In the genomic region with DNA sequence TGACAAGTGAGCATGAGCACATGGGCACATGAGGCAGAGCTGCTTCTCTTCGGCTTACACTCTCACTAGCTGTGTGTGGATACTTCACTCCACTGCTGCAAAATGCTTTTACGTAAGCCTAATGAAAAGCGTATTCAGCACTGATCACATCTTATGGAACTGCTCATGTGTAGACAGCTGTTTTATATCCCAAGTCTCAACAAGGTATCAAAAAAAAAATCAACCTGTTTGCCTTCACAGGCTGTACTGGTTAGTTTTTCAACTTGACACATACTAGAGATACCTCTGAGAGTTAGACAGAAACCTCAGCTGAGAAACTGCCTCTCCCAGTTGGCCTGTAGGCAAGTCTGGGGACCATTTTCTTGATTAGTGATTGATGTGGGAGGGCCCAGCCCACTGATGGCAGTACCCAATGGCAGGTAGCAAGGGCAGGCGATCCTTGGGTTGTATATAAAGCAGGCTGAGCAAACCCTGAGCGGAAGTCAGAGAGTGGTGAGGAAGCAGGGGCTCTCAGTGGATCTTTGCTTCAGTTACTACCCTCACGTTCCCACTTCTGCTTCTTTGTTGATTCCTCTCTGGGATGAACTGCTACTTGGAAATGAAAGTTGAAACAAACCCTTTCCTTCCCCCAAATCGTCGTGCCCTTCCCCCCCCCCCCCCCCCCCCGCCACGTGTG, we compare ENCODE assay signal across 11 mouse cellular contexts.
DNase-seq lines count a peak whose midpoint lies in the region; ATAC-seq and TF ChIP-seq lines count a peak whose summit lies in the region.
"Had no signal": no experiment of that assay in that cellular context is flagged by ENCODE, and none has a peak within 500 bp of the region (broad histone marks: within the 10 kb centered on the region; RNA-seq: fewer than 3 reads in every experiment).

No protein-coding gene starts in this region.

- DNase-seq in spleen, adult 2 months (ENCODE audit: low read depth in 1 of 2, low spot score in 2 of 2): peak; percentile 38 to 41
- DNase-seq in spleen, adult 12 weeks (ENCODE audit: low spot score): no peak
- peak; percentile 14 for DNase-seq in T-cell, adult 2 months (ENCODE audit: low spot score)
- no peak for DNase-seq in liver, embryonic 11.5 days (ENCODE audit: low spot score)
- DNase-seq in right cerebral cortex, postnatal 25 days: no peak
- DNase-seq: gastrocnemius, postnatal 25 days; layer of hippocampus, postnatal 36 days had no signal

- H3K4me2 ChIP-seq in liver, embryonic 11.5 days: peak overlapping the region; percentile 25; the same call in 1 of the 2 replicates
- H3K4me2 ChIP-seq in hindbrain, embryonic 13.5 days: no peak overlapping the region

- H3K4me1 ChIP-seq in spleen, adult 2 months (ENCODE audit: control insufficient read depth, insufficient read depth, insufficient read length): no peaks in the 10 kb centered on the region
- peaks cover 9% of the 10 kb centered on the region for H3K4me1 ChIP-seq in liver, embryonic 11.5 days (replicated peaks; ENCODE audit: control insufficient read depth, insufficient read depth, low read length)
- H3K4me1 ChIP-seq in hindbrain, embryonic 13.5 days (replicated peaks): peaks cover 16% of the 10 kb centered on the region

- H3K4me3 ChIP-seq in spleen, adult 2 months (ENCODE audit: extremely low read depth, insufficient read depth, insufficient read length): no peak overlapping the region
- H3K4me3 ChIP-seq in liver, embryonic 11.5 days (ENCODE audit: low read depth, low read length): no peak overlapping the region
- H3K4me3 ChIP-seq in hindbrain, embryonic 13.5 days: no peak overlapping the region
- H3K4me3 ChIP-seq: hindbrain, embryonic 10.5 days had no signal

- no peak for ATAC-seq in liver, embryonic 11.5 days (replicated peaks; ENCODE audit: low FRiP score)
- ATAC-seq in neutrophil, adult 5-6 weeks (ENCODE audit: extremely low read depth, insufficient number of reproducible peaks, low FRiP score, poor library complexity, severe bottlenecking): peak; percentile 46; the same call in 1 of the 2 replicates
- ATAC-seq in hindbrain, embryonic 13.5 days (ENCODE audit: low FRiP score): no peak
- ATAC-seq: forebrain, embryonic 14.5 days had no signal

- H3K9ac ChIP-seq in liver, embryonic 11.5 days (ENCODE audit: low read depth, low read length): no peak overlapping the region
- no peak overlapping the region for H3K9ac ChIP-seq in hindbrain, embryonic 13.5 days

- no peaks in the 10 kb centered on the region for H3K27me3 ChIP-seq in spleen, adult 2 months (ENCODE audit: control insufficient read depth, insufficient read depth, low read length)
- H3K27me3 ChIP-seq in liver, embryonic 11.5 days (replicated peaks; ENCODE audit: control insufficient read depth, insufficient read depth, low read length): no peaks in the 10 kb centered on the region; the same call in 1 of the 2 replicates
- no peaks in the 10 kb centered on the region for H3K27me3 ChIP-seq in hindbrain, embryonic 13.5 days

- TF ChIP-seq POLR2A in spleen, adult 2 months (IDR thresholded peaks at IDR 0.05; ENCODE audit: low read depth, low read length): no peak

- no peaks in the 10 kb centered on the region for H3K9me3 ChIP-seq in liver, embryonic 11.5 days (ENCODE audit: control insufficient read depth, low read length)
- no peaks in the 10 kb centered on the region for H3K9me3 ChIP-seq in hindbrain, embryonic 13.5 days
- H3K9me3 ChIP-seq: hindbrain, embryonic 10.5 days had no signal

- TF ChIP-seq CTCF in spleen, adult 2 months (IDR thresholded peaks at IDR 0.05; ENCODE audit: extremely low read depth, insufficient read depth, insufficient read length, insufficient replicate concordance): no peak

- 28% methylated on average over 10 of the region's 10 CpGs for WGBS in spleen, adult 2 months
- 40% methylated on average over 9 of the region's 10 CpGs for WGBS in liver, embryonic 11.5 days
- WGBS in hindbrain, embryonic 13.5 days: 62% methylated on average over 8 of the region's 10 CpGs

- H3K36me3 ChIP-seq in spleen, adult 2 months (ENCODE audit: control insufficient read depth, insufficient read depth, low read length): peaks cover 8% of the 10 kb centered on the region
- peaks cover 14% of the 10 kb centered on the region for H3K36me3 ChIP-seq in liver, embryonic 11.5 days (ENCODE audit: control insufficient read depth, insufficient read depth, low read length)
- H3K36me3 ChIP-seq in hindbrain, embryonic 13.5 days: peaks cover 16% of the 10 kb centered on the region

- H3K27ac ChIP-seq in spleen, adult 2 months (ENCODE audit: insufficient read depth, low read length): peak overlapping the region; percentile 67
- H3K27ac ChIP-seq in liver, embryonic 11.5 days (ENCODE audit: low read depth, low read length): peak overlapping the region; percentile 38; the same call in 1 of the 2 replicates
- no peak overlapping the region for H3K27ac ChIP-seq in hindbrain, embryonic 13.5 days
- H3K27ac ChIP-seq: hindbrain, embryonic 10.5 days had no signal

Comparison
In these comparisons a context has a peak if more than half of its experiments do, and no peak if none do; other contexts are left out.
1. DNase-seq: peak in spleen, adult 2 months (2 of 2) and T-cell, adult 2 months (single experiment); none in spleen, adult 12 weeks (single experiment), liver, embryonic 11.5 days (single experiment) and right cerebral cortex, postnatal 25 days (single experiment).